Mouse (Mus musculus): ENCODE results near the gene Pgm1. TPM values are rescaled to one million over a fixed set of nuclear protein-coding genes. Genes with fewer than 3 reads are reported as not detected.

Pgm1 gene
- polyA plus RNA-seq, 1 experiment from 2014 or later = 52.9 TPM

GRCm38 (mm10) chr4:99985086-99985485 lies 55.9 kb downstream of the Pgm1 start:
- TF ChIP-seq CTCF (IDR thresholded peaks at IDR 0.05; ENCODE audit: low read depth) = no peak
- ATAC-seq (ENCODE audit: insufficient read depth) (no peak), DNase-seq (no peak)
- no peaks in the 10 kb centered on the region for H3K4me1 ChIP-seq (ENCODE audit: insufficient read depth)
- H3K36me3 ChIP-seq (ENCODE audit: insufficient read depth) = peaks cover 5% of the 10 kb centered on the region; the same call in 1 of the 2 replicates
- H3K4me2 ChIP-seq = no peak overlapping the region
- 67% methylated on average over 7 of the region's 7 CpGs for WGBS
- H3K4me3 ChIP-seq (ENCODE audit: low read depth, low read length) = no peak overlapping the region
- no peak overlapping the region for H3K27ac ChIP-seq (ENCODE audit: low read depth)
- H3K27me3 ChIP-seq (ENCODE audit: insufficient read depth, low read length) = no peaks in the 10 kb centered on the region
- H3K9me3 ChIP-seq (ENCODE audit: low read depth, low read length) = no peaks in the 10 kb centered on the region
- no peak overlapping the region for H3K9ac ChIP-seq

- no peaks in the 10 kb centered on the region for H3K4me1 ChIP-seq (ENCODE audit: insufficient read depth)
- no peaks in the 10 kb centered on the region for H3K27me3 ChIP-seq (ENCODE audit: insufficient read depth, low read length)
- no peak for ATAC-seq (ENCODE audit: insufficient read depth)
- H3K9me3 ChIP-seq (ENCODE audit: low read depth, low read length) = no peaks in the 10 kb centered on the region
- 70% methylated on average over 12 of the region's 12 CpGs for WGBS
- H3K27ac ChIP-seq (ENCODE audit: low read depth) = no peak overlapping the region
- H3K36me3 ChIP-seq (ENCODE audit: insufficient read depth) = peaks cover 5% of the 10 kb centered on the region; the same call in 1 of the 2 replicates
- H3K4me2 ChIP-seq = no peak overlapping the region
- DNase-seq = no peak
- no peak overlapping the region for H3K9ac ChIP-seq
- no peak for TF ChIP-seq CTCF (IDR thresholded peaks at IDR 0.05; ENCODE audit: low read depth)
- H3K4me3 ChIP-seq (ENCODE audit: low read depth, low read length) = no peak overlapping the region
Measured at GRCm38 (mm10) chr4:99985631-99986030, 56.4 kb downstream of the Pgm1 start.

GRCm38 (mm10) chr4:99986609-99987008 lies 57.4 kb downstream of the Pgm1 start:
- 83% methylated on average over 10 of the region's 10 CpGs for WGBS
- Histone ChIP-seq H3K27ac (ENCODE audit: low read depth) (no peak overlapping the region), H3K9ac (no peak overlapping the region), H3K9me3 (ENCODE audit: low read depth, low read length) (no peaks in the 10 kb centered on the region), H3K36me3 (ENCODE audit: insufficient read depth) (peaks cover 5% of the 10 kb centered on the region; the same call in 1 of the 2 replicates), H3K4me2 (no peak overlapping the region), H3K4me1 (ENCODE audit: insufficient read depth) (no peaks in the 10 kb centered on the region), H3K27me3 (ENCODE audit: insufficient read depth, low read length) (no peaks in the 10 kb centered on the region), H3K4me3 (ENCODE audit: low read depth, low read length) (no peak overlapping the region)
- DNase-seq (no peak), ATAC-seq (ENCODE audit: insufficient read depth) (no peak)
- TF ChIP-seq CTCF (IDR thresholded peaks at IDR 0.05; ENCODE audit: low read depth) = no peak

GRCm38 (mm10) chr4:99988771-99989170 lies 59.6 kb downstream of the Pgm1 start:
- Histone ChIP-seq H3K4me1 (ENCODE audit: insufficient read depth) (no peaks in the 10 kb centered on the region), H3K36me3 (ENCODE audit: insufficient read depth) (peaks cover 5% of the 10 kb centered on the region; the same call in 1 of the 2 replicates)
- no peak for DNase-seq

GRCm38 (mm10) chr4:100000971-100001370 lies 71.8 kb downstream of the Pgm1 start:
- Histone ChIP-seq H3K4me3 (ENCODE audit: low read depth, low read length) (no peak overlapping the region), H3K9me3 (ENCODE audit: low read depth, low read length) (no peaks in the 10 kb centered on the region), H3K4me1 (ENCODE audit: insufficient read depth) (no peaks in the 10 kb centered on the region), H3K27me3 (ENCODE audit: insufficient read depth, low read length) (no peaks in the 10 kb centered on the region), H3K36me3 (ENCODE audit: insufficient read depth) (no peaks in the 10 kb centered on the region), H3K27ac (ENCODE audit: low read depth) (no peak overlapping the region), H3K9ac (no peak overlapping the region), H3K4me2 (no peak overlapping the region)
- no peak for DNase-seq
- ATAC-seq (ENCODE audit: insufficient read depth) = no peak
- TF ChIP-seq CTCF (IDR thresholded peaks at IDR 0.05; ENCODE audit: low read depth) = no peak
- WGBS = 69% methylated on average over 5 of the region's 5 CpGs

More at GRCm38 (mm10) chr4:99988771-99989170, 59.6 kb downstream of the Pgm1 start:
- Histone ChIP-seq H3K4me2 (no peak overlapping the region), H3K4me3 (ENCODE audit: low read depth, low read length) (no peak overlapping the region), H3K9ac (no peak overlapping the region), H3K27me3 (ENCODE audit: insufficient read depth, low read length) (no peaks in the 10 kb centered on the region), H3K27ac (ENCODE audit: low read depth) (no peak overlapping the region), H3K9me3 (ENCODE audit: low read depth, low read length) (no peaks in the 10 kb centered on the region)
- WGBS = 56% methylated on average over 7 of the region's 7 CpGs
- no peak for ATAC-seq (ENCODE audit: insufficient read depth)
- TF ChIP-seq CTCF (IDR thresholded peaks at IDR 0.05; ENCODE audit: low read depth) = no peak

GRCm38 (mm10) chr4:100001806-100002205 lies 72.6 kb downstream of the Pgm1 start:
- Histone ChIP-seq H3K36me3 (ENCODE audit: insufficient read depth) (no peaks in the 10 kb centered on the region), H3K4me2 (no peak overlapping the region), H3K4me1 (ENCODE audit: insufficient read depth) (no peaks in the 10 kb centered on the region), H3K9ac (no peak overlapping the region), H3K9me3 (ENCODE audit: low read depth, low read length) (no peaks in the 10 kb centered on the region), H3K4me3 (ENCODE audit: low read depth, low read length) (no peak overlapping the region), H3K27ac (ENCODE audit: low read depth) (no peak overlapping the region), H3K27me3 (ENCODE audit: insufficient read depth, low read length) (no peaks in the 10 kb centered on the region)
- ATAC-seq (ENCODE audit: insufficient read depth) (no peak), DNase-seq (no peak)
- no peak for TF ChIP-seq CTCF (IDR thresholded peaks at IDR 0.05; ENCODE audit: low read depth)
- 62% methylated on average over 7 of the region's 7 CpGs for WGBS

- 53% methylated on average over 7 of the region's 7 CpGs for WGBS
- Histone ChIP-seq H3K36me3 (ENCODE audit: insufficient read depth) (no peaks in the 10 kb centered on the region), H3K9me3 (ENCODE audit: low read depth, low read length) (no peaks in the 10 kb centered on the region), H3K4me1 (ENCODE audit: insufficient read depth) (peaks cover 6% of the 10 kb centered on the region), H3K27ac (ENCODE audit: low read depth) (no peak overlapping the region), H3K4me3 (ENCODE audit: low read depth, low read length) (no peak overlapping the region), H3K9ac (no peak overlapping the region), H3K27me3 (ENCODE audit: insufficient read depth, low read length) (no peaks in the 10 kb centered on the region), H3K4me2 (no peak overlapping the region)
- no peak for ATAC-seq (ENCODE audit: insufficient read depth)
- no peak for TF ChIP-seq CTCF (IDR thresholded peaks at IDR 0.05; ENCODE audit: low read depth)
- no peak for DNase-seq
Measured at GRCm38 (mm10) chr4:100007721-100008120, 78.5 kb downstream of the Pgm1 start.

All from lung, embryonic 14.5 days (tissue).